ENCODE assay signal across 11 mouse cellular contexts in genomic region chr5:28158308-28159071, GRCm38 (mm10). TPM values are rescaled to one million over a fixed set of nuclear protein-coding genes. Genes with fewer than 3 reads are reported as not detected.
A peak's percentile ranks its signal among the peaks of the same experiment; 100 is the strongest.
DNase-seq lines count a peak whose midpoint lies in the region; ATAC-seq and TF ChIP-seq lines count a peak whose summit lies in the region.
"Had no signal": no experiment of that assay in that cellular context is flagged by ENCODE, and none has a peak within 500 bp of the region (broad histone marks: within the 10 kb centered on the region; RNA-seq: fewer than 3 reads in every experiment).

No protein-coding gene starts in this region.

- no peak for TF ChIP-seq POLR2A in limb, embryonic 14.5 days (IDR thresholded peaks at IDR 0.05; ENCODE audit: borderline replicate concordance, extremely low read depth, insufficient read depth, insufficient read length)

- peaks cover 8% of the 10 kb centered on the region; the same call in 1 of the 2 replicates for H3K4me1 ChIP-seq in heart, embryonic 13.5 days
- peaks cover 19% of the 10 kb centered on the region for H3K4me1 ChIP-seq in forebrain, embryonic 13.5 days
- no peaks in the 10 kb centered on the region; the same call in 1 of the 2 replicates for H3K4me1 ChIP-seq in limb, embryonic 14.5 days (ENCODE audit: control insufficient read depth, insufficient read depth, low read length)

- no peaks in the 10 kb centered on the region for H3K36me3 ChIP-seq in heart, embryonic 13.5 days
- H3K36me3 ChIP-seq in forebrain, embryonic 13.5 days (ENCODE audit: poor library complexity, severe bottlenecking) = no peaks in the 10 kb centered on the region
- H3K36me3 ChIP-seq in limb, embryonic 14.5 days (ENCODE audit: control insufficient read depth, insufficient read depth, low read length) = no peaks in the 10 kb centered on the region

- H3K9me3 ChIP-seq in heart, embryonic 13.5 days = no peaks in the 10 kb centered on the region
- no peaks in the 10 kb centered on the region for H3K9me3 ChIP-seq in forebrain, embryonic 13.5 days (replicated peaks)
- H3K9me3 ChIP-seq in limb, embryonic 14.5 days (ENCODE audit: control insufficient read depth, low read length) = no peaks in the 10 kb centered on the region

- H3K4me2 ChIP-seq in heart, embryonic 13.5 days = peak overlapping the region; percentile 36
- peak overlapping the region; percentile 29 for H3K4me2 ChIP-seq in forebrain, embryonic 13.5 days
- peak overlapping the region; percentile 19; the same call in 1 of the 2 replicates for H3K4me2 ChIP-seq in limb, embryonic 14.5 days (replicated peaks; ENCODE audit: low read depth, low read length, severe bottlenecking)

- no peak for DNase-seq in heart, adult 8-10 months (ENCODE audit: low spot score)
- DNase-seq in R1 (ENCODE audit: low read depth, low spot score) = peak; percentile 60
- DNase-seq in limb, embryonic 14.5 days (ENCODE audit: low spot score) = no peak
- no peak for DNase-seq in right cerebral cortex, postnatal 10 days (ENCODE audit: low spot score in 2 of 2)
- DNase-seq in thymus, postnatal 4 days = no peak
- DNase-seq: adrenal gland, adult 8-10 months; lung, adult 2 months had no signal

- WGBS in heart, embryonic 13.5 days = under 1% methylated on average over 31 of the region's 31 CpGs
- under 1% methylated on average over 30 of the region's 31 CpGs for WGBS in forebrain, embryonic 13.5 days
- WGBS in limb, embryonic 14.5 days = 2% methylated on average over 28 of the region's 31 CpGs

- peak overlapping the region; percentile 18 for H3K4me3 ChIP-seq in heart, embryonic 13.5 days
- 0 out of 2 replicates have a peak overlapping the region, but pooled peaks have one; percentile 9 for H3K4me3 ChIP-seq in forebrain, embryonic 13.5 days
- H3K4me3 ChIP-seq in limb, embryonic 14.5 days (replicated peaks; ENCODE audit: low read length) = peak overlapping the region; percentile 13

- H3K27ac ChIP-seq in heart, embryonic 13.5 days (replicated peaks) = no peak overlapping the region
- H3K27ac ChIP-seq in forebrain, embryonic 13.5 days = no peak overlapping the region
- no peak overlapping the region for H3K27ac ChIP-seq in limb, embryonic 14.5 days (replicated peaks; ENCODE audit: low read depth, low read length)

- ATAC-seq in heart, embryonic 13.5 days (ENCODE audit: extremely low read depth, insufficient number of reproducible peaks, low FRiP score, low TSS enrichment) = no peak
- 0 out of 2 replicates have a peak, but pooled peaks have one; percentile 21 for ATAC-seq in forebrain, embryonic 13.5 days
- no peak for ATAC-seq in limb, embryonic 14.5 days (ENCODE audit: low FRiP score, low read depth)
- ATAC-seq in granulocyte monocyte progenitor cell, adult 5-6 weeks (replicated peaks; ENCODE audit: poor library complexity, severe bottlenecking) = no peak

- no peak overlapping the region for H3K9ac ChIP-seq in heart, embryonic 13.5 days
- no peak overlapping the region for H3K9ac ChIP-seq in forebrain, embryonic 13.5 days
- H3K9ac ChIP-seq in limb, embryonic 14.5 days (ENCODE audit: low read depth, low read length, severe bottlenecking) = no peak overlapping the region

- peaks cover 97% of the 10 kb centered on the region for H3K27me3 ChIP-seq in heart, embryonic 13.5 days (replicated peaks)
- H3K27me3 ChIP-seq in forebrain, embryonic 13.5 days = peaks cover 94% of the 10 kb centered on the region
- H3K27me3 ChIP-seq in limb, embryonic 14.5 days (ENCODE audit: control insufficient read depth, insufficient read depth, low read length) = peaks cover 82% of the 10 kb centered on the region

RNA-seq across cellular contexts. Expression of gene En2, which starts 7.0 kb away (rescaled TPM):
- not detected in 2 replicates for polyA plus RNA-seq in heart, embryonic 13.5 days (2015; fragmentation: Nextera tagmentation; extraction: Ambion mirVana)
- total RNA-seq in heart, adult 8-10 months (2022) = under 1 TPM in 1 of 4 experiments, not detected in 3; 0.09 TPM
- 0.04 TPM in 1 of 2 replicates, not detected in the other for polyA plus RNA-seq in forebrain, embryonic 13.5 days (2015; fragmentation: Nextera tagmentation; extraction: Ambion mirVana)
- polyA plus RNA-seq in limb, embryonic 14.5 days (2012; rRNA removed) = 0.03 and 0.06 TPM in 2 replicates
- polyA plus RNA-seq in limb, embryonic 14.5 days (2014; fragmentation: Nextera tagmentation; extraction: Ambion mirVana) = not detected in 2 replicates
- total RNA-seq in granulocyte monocyte progenitor cell, adult 5-6 weeks (2014; fragmentation: Nextera tagmentation) = not detected in 2 replicates
- not detected in 2 replicates for total RNA-seq in granulocyte monocyte progenitor cell, adult 5-6 weeks (2017)
- total RNA-seq: heart, postnatal 25 days had no signal
- polyA plus RNA-seq: lung, adult 2 months had no signal
